Mouse (Mus musculus) bone marrow macrophage, adult 2 months (primary cell): ENCODE data around the gene Frs2. TPM values are rescaled to one million over a fixed set of nuclear protein-coding genes. Genes with fewer than 3 reads are reported as not detected.
"Not testable (repeated sequence)": the region's sequence is repeated elsewhere in the genome, so short reads cannot be mapped to it uniquely, and the experiment has no call there.

Experiments used
- H3K27ac ChIP-seq: 2 replicates; pipeline ENCODE4 v1.5.1; 2012; ENCODE audit warnings: low read depth, low read length; ENCODE audit not compliant: insufficient read depth
- H3K4me1 ChIP-seq: 2 replicates; pipeline ENCODE4 v1.6.1; 2012; ENCODE audit warnings: low read length; ENCODE audit not compliant: control insufficient read depth, insufficient read depth
- H3K4me3 ChIP-seq: 2 replicates; pipeline ENCODE4 v1.5.1; 2012; ENCODE audit warnings: mild to moderate bottlenecking, low read length, moderate library complexity; ENCODE audit not compliant: insufficient read depth
- CTCF ChIP-seq: IDR thresholded peaks from 2 replicates; pipeline ENCODE4 v1.5.1; 2012; ENCODE audit warnings: low read depth, mild to moderate bottlenecking, low read length, moderate library complexity
- POLR2A ChIP-seq: IDR thresholded peaks from 2 replicates; pipeline ENCODE4 v1.6.1; 2012; ENCODE audit warnings: mild to moderate bottlenecking, low read depth, low read length, borderline replicate concordance
- polyA plus RNA-seq: library from polyadenylated mRNA; stranded (reverse); fragments of >200 nt; gene quantifications from 2 replicates; pipeline ENCODE4 v1.2.4, GENCODE M21; 2012; ENCODE audit not compliant: missing spikeins, insufficient read depth, insufficient read length

The Frs2 gene
- polyA plus RNA-seq, 1 experiment, result 18.2 TPM

DNA sequence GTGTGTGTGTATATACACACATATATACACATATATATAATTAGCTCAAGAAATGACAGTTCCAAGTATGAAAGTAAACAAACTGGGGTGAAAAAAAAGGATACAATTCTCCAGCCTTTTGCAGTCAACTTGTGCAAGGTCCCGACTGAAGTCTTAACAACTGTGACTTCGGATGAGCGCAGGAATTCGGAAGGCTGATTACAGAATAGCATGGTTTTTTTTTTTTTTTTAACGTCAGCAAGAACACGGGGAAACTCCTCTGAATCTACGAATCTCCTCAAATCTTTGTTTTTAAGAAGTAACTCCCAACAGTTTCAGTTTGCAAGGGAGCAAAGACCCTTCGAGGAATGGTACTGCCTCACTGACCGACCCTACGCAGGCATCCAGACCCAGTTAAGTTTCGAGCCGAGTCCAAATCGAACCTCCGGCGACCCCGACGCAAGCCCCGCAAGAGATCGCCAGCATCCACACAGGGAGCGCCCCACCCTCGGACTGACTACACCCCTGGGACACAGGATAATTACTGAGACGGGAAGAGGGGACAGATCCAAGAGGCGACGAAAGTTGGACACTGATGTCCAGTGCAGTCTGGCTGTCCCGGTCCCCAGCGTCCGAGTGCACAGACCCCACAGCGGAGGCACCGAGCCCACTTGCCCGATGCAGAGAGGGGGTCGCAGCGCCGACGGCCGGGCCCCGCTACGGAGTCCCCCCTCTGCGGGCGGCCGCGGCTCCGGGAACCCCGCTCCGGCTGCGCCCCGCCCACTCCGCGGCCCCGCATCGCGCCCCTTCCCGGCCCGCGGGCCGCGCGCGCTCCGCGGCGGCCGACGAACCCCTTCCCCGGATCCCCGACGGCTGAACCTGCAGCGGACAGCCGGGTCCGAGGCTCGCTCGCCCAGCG is 622 bp downstream of the Frs2 start:
- TF ChIP-seq POLR2A (no peak), CTCF (no peak)
- peak overlapping the region; percentile 82 for H3K27ac ChIP-seq
- peaks cover 33% of the 10 kb centered on the region for H3K4me1 ChIP-seq
- peak overlapping the region; percentile 95 for H3K4me3 ChIP-seq

DNA sequence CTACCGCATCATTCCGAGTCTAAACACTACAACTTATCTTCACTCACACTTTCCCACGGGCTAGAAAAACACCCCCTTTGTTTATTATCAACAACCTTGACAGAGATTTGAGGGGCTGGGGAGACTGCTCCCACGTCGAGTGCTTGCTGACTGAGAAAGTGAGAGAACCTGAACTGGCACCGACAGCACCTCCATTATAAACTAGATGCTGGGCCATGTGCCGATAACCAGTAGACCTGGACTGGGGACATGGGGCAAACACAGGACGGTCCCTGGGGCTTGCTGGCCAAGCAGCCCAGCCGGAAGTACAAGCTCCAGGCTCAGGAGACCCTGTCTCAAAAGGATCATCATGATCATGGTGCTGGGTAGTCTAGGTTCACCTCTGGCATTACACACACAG is 1.9 kb downstream of the Frs2 start:
- peak overlapping the region; percentile 53 for H3K4me3 ChIP-seq
- no peak overlapping the region for H3K27ac ChIP-seq
- TF ChIP-seq POLR2A (no peak), CTCF (no peak)
- H3K4me1 ChIP-seq, result peaks cover 39% of the 10 kb centered on the region

DNA sequence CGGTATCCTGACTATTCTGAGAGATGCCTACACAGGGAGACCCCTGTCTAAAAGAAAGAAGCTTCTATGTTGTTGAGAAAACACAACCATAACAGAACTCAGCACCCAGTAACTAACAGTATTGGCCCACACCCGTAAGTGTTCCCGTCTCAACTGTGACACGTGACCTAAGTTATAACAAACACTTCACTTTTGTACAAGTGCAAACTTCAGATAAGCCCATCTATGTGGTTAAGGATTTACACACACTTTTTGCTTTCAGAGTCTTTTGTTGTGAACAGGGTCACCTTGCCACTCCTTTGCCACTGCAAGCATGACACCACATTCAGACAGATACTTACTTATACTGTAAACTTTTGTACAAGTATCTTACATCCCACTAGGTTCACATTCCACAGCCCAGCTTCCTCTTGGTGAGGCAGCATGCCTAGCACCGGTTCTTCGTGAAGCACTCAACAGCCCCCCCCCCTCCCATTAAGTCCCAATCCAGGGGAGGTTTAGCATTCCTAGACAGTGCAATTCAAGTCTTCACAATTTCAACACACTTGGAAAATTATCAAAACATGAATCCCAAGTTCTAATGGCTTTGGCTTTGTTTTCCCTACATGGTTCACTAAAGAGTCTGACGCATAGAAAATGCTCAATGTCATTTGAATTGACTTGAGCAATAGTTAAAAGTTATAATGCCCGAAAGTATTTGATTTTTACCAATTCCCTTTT is 2.6 kb downstream of the Frs2 start:
- Histone ChIP-seq H3K4me1 (peaks cover 39% of the 10 kb centered on the region), H3K4me3 (peak overlapping the region; percentile 7; the same call in 1 of the 2 replicates), H3K27ac (peak overlapping the region; percentile 33)
- no peak for TF ChIP-seq CTCF
- no peak for TF ChIP-seq POLR2A

GRCm38 (mm10) chr10:117144628-117145027 is 3.7 kb downstream of the Frs2 start:
- no peak for TF ChIP-seq POLR2A
- no peak for TF ChIP-seq CTCF
- Histone ChIP-seq H3K4me3 (peak overlapping the region; percentile 32; the same call in 1 of the 2 replicates), H3K4me1 (peaks cover 39% of the 10 kb centered on the region), H3K27ac (peak overlapping the region; percentile 33; the same call in 1 of the 2 replicates)

DNA sequence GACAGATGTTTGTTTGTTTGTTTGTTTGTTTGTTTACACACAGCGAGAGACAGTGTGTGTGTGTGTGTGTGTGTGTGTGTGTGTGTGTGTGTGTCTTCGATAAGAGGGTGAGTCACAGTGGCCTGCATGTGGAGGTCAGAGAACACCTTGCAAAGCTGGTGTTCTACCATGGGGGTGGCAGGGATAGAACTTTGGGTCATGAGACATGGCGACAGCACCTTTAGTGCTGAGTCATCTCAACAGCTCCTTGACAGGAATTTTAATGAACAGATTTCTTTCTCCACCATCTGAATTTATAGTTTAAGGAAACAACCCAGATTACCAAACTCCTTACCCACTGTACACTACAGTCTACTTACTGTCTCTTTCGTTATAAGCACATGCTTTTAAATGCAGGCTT is 4.3 kb downstream of the Frs2 start:
- peaks cover 37% of the 10 kb centered on the region for H3K4me1 ChIP-seq
- 0 out of 2 replicates have a peak overlapping the region, but pooled peaks have one; percentile 6 for H3K4me3 ChIP-seq
- TF ChIP-seq POLR2A (no peak), CTCF (no peak)
- H3K27ac ChIP-seq, result no peak overlapping the region

DNA sequence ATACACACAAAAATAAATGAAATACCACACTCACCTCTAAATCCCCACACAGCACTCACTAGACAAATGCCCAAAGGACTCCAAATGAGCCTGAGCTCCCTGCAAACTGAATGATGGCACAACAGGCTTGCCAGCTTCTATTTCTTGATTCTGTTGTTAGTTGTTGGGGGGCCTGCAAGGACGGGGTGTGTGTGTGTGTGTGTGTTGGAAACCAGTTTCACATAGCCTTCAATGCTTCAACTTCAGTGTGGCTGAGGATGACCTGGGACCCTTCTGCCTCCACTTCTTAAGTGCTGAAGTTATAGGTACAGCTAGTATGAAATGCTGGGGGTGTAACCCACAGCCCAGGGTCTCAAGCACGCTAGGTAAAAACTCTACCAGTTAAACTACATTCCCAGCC is 5.0 kb downstream of the Frs2 start:
- no peak for TF ChIP-seq POLR2A
- TF ChIP-seq CTCF, result no peak
- H3K27ac ChIP-seq, result no peak overlapping the region
- H3K4me3 ChIP-seq, result no peak overlapping the region
- H3K4me1 ChIP-seq, result peaks cover 37% of the 10 kb centered on the region

DNA sequence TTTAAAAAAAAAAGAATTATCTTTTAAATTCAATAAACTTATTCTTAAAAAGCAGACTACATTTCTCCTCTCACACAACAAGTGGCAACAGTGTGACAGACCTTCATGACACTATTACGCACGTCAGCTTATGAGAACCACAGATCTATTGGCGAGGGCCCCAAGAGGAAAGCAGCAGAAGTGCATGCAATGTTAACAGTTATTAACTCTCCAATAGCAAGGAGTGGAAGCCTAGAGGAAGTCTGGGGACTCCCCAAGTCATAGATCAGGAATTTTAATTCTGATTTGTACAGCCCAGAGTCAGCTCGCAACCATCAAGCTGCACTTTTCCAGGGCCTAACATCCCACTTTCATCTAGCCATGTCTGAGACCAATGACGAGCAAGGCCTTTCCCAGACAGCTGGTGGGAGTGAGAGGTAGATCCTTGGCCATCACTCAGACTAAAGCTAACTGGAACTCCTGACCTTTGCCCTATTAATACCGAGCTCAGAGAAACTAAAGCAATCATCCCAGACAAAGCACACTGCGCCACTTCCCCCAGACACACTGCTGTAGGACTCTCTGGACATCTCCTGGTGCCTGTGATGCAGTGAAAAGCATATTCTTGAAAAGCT is 6.3 kb downstream of the Frs2 start:
- Histone ChIP-seq H3K4me1 (peaks cover 37% of the 10 kb centered on the region), H3K4me3 (no peak overlapping the region), H3K27ac (no peak overlapping the region)
- TF ChIP-seq POLR2A, result no peak
- TF ChIP-seq CTCF, result no peak

GRCm38 (mm10) chr10:117131506-117131905 is 16.8 kb downstream of the Frs2 start:
- not testable (repeated sequence) for H3K27ac ChIP-seq, H3K4me3 ChIP-seq
- peaks cover 15% of the 10 kb centered on the region for H3K4me1 ChIP-seq

DNA sequence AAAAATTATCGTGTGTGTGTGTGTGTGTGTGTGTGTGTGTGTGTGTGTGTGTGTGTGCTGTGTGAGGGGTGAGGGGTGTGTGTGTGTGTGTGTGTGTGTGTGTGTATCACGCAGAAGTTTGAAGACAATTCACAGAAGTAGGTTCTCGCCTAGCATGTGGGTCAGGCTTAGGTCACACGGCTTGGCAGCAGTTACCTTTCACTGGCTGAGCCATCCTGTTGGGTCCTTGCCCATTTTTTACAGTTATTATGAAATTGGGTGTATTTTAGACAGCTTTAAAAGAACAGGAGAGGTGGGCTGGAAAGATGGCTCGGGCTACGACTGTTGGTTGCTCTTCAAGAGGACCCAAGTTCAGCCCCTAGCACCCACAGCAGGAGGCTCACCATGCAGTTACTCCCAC is 18.3 kb downstream of the Frs2 start:
- Histone ChIP-seq H3K27ac (no peak overlapping the region), H3K4me1 (peaks cover 24% of the 10 kb centered on the region), H3K4me3 (no peak overlapping the region)
- no peak for TF ChIP-seq POLR2A
- no peak for TF ChIP-seq CTCF
